Mouse (Mus musculus) erythroblast, embryonic 14.5 days (primary cell): ENCODE measurements around the gene Washc4.

Source experiments
- GATA1 ChIP-seq: IDR thresholded peaks from 2 replicates; pipeline ENCODE4 v1.6.1; 2012; ENCODE audit warnings: low read length, inconsistent platforms, mixed read lengths
- TAL1 ChIP-seq: IDR thresholded peaks from 3 replicates; pipeline ENCODE4 v1.6.1; 2012; ENCODE audit warnings: low read length, inconsistent platforms, mixed read lengths

- TF ChIP-seq GATA1 (no peak), TAL1 (no peak)
Observed at GRCm38 (mm10) chr10:83627113-83627687, 83.6 kb downstream of the Washc4 start.
